Mouse (Mus musculus): ENCODE data around the gene Tshr.
"Not testable (repeated sequence)": the region's sequence is repeated elsewhere in the genome, so short reads cannot be mapped to it uniquely, and the experiment has no call there.

DNA sequence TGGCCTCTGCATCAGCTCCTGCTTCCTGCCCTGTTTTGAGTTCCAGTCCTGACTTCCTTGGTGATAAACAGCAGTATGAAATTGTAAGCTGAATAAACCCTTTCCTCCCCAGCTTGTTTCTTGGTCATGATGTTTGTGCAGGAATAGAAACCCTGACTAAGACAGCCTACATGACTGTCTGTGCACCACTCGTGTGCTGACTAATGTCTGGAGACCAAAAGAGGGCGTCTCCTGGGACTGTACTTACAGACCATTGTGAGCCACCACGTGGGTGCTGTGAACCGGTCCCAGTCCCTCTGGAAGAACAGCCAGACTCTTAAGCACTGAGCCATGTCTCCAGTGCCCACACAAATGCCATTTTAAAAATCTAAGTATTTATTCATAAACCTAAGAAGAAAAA is 201.5 kb downstream of the Tshr start:
- TF ChIP-seq POLR2A (IDR thresholded peaks at IDR 0.05; ENCODE audit: low read depth, low read length); CTCF (IDR thresholded peaks at IDR 0.05; ENCODE audit: extremely low read depth, insufficient read depth, insufficient read length, insufficient replicate concordance): not testable (repeated sequence)

Measured in spleen, adult 2 months (tissue).